Mouse (Mus musculus) gastrocnemius, postnatal 36 days (tissue): ENCODE measurements at regions not wholly inside any gene's neighbourhood (a gene's known extent, or its start where the extent isn't known, plus 50 kb on each side); places are given as distances from the start of the nearest gene placed in this dataset.

ENCODE experiments used
- DNase-seq, 2 experiments: peaks; one replicate each; pipeline ENCODE4 v3.0.0; 2022
- intact Hi-C: fragments of 180-260 bp; cut with DNase I; formaldehyde crosslinking; loops from one replicate; pipeline ENCODE4 v1.15.1; 2025

DNA sequence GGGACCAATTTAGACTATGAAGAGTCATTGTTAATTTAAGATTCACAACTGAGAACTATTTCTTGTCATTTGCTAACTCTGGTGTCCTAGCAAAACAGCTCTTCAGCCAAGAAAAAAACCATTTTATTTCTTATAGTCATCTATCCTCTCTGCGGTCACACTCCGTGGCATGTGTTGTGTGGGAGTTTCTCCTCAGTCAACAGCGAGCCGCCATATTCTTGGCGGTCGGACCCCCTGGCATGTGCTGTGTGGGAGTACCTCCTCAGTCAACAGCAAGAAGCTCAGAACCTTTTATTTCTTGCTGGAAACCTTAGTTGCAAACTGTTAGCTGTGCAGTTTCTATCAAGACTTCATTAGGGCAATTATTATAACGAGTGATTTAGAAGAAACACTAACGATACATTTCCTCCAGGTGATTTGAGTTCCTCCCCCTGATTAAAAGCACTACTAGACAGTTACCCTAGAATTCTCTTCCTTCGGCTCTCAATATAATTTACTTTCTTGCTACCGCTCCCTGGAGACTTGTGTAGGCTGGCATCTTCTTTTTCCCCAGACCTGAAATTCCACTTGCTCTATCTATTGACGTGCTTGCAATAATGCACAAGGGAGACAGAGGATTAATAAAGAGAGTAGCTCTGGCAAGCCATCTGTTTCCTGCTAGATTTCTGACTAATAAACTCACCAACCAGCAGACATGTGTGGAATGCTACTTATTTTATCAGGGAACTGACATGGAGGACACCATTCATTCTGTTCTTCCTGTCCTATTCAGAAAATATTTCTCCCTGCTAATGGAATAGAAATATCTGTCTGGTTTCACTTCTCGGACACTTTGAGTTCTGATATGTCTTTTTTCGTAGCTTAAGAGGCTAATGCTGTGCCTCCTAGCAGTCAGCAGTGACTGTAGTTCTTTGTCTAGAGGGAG is 359.5 kb downstream of the Ice1 start:
- no peak for DNase-seq
- intact Hi-C loops: no loop called here

DNA sequence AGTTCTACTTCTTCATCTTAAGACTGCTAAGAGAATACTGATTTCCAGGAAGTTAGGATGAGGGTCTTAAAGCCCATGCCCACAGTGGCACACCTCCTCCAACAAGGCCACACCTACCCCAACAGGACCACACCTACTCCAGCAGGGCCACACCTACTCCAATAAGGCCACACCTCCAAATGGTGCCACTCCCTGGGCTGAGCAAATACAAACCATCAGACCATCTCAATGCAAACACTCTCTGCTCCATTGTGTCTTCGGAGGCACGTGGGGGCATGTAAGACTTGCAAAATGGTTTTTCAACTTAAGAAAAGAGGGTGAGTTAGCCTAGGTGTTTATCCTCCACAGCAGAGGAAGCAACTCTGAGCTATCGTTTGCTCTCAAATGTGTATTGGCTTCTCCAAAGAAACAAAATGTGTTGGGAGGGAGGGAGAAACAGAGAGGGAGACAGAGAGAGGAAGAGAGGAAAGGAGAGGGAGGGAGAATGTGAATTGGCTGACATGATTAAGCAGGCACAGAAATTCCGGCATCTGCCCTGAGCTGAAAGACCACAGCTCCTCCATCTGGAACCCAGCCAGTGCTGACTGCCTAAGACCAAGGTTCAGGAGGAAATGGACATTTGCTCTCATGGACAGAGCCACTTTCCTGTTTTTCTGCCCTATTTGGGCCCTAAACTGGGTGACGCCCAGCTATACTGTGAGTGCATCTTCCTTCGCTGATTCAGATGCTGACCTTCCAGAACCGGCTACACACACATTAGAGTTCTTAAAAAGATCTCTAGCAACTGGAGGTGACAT is 356.2 kb downstream of the Ice1 start:
- intact Hi-C loops: no loop called here
- no peak for DNase-seq

DNA sequence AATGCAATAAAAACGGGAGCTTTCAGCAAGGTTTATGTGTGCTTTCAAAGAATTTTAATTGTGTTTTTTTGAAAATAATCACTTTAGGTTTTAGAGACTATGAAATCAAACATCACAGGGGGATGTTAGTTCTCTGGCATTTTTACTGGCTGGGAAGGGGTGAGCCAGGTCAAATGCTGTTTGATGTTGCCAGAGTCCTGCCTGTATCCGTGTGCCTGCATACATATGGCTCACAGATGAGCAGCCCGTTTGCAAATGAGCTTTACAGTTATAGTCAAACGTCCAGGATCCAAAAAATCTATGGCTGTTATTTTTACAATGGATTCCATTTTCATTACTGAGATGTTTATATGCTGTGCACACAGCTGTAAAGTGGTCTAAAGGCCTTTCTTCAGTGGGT is 354.7 kb downstream of the Ice1 start:
- no peak for DNase-seq
- intact Hi-C loops: no loop called here

DNA sequence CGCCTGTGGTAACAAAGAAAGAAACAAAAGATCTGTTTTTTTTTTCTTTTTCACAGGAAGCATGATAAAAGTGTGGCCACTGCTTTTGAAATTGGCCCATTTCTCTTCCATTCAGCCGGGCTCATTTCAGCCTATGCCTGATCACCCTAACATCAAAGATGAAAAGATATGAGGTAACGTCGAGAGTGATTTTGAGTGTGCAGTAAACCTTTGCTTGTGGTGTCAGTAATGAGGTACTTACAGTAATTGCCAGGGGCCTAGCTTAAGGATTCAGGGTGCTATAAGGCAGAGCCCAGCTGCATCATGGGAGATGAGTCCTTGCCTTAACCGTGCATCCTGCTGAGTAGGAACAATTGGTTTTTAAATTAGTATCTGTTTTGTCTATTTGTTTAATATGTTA is 354.2 kb downstream of the Ice1 start:
- intact Hi-C loops: no loop called here
- DNase-seq: no peak

DNA sequence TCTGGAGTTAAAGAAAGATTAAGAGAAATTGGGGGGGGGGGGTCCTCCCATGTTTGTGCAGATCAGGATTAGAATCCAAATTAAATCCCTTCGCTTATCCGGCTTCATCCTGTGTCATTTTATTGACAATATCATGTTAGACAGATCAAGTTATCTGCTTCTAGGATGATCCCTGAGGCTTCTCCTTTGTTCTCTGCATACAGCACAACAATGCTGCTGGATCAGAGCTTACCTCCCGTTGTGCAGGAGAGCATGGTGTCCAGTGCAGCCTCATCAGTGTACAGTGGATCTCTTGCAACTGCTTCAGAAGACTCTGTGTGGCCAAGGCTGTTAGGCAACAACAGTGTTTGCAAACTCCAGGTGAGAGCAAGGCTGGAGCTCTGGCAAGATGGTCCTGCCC is 344.7 kb downstream of the Ice1 start:
- intact Hi-C loops: no loop called here
- DNase-seq: no peak

DNA sequence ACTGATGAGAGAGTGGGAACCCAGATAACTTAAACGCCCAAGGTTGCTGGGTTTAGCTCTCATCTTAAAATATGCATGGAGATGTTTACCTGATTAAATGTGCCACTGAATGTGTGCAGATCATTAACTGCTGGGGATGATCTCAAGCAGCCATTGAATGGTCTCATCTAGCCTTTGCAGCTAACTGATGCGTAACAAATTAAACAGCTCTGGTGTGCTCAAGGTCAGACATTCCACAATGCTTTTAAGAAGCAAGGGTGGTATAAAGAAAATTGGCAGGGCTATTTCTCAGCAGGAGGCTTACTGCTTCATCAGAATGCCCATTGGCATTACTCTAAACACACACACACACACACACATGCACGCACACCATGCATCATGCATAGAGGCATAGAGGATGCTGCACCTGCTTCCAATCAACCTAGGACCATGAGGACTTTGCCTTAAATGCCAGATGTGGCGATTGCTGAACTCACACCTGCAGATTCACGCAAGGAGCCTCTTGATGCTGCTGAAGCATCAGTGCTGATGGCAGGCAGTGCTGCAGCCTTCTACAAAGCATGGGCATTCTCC is 333.4 kb downstream of the Ice1 start:
- intact Hi-C loops: no loop called here
- DNase-seq: no peak

DNA sequence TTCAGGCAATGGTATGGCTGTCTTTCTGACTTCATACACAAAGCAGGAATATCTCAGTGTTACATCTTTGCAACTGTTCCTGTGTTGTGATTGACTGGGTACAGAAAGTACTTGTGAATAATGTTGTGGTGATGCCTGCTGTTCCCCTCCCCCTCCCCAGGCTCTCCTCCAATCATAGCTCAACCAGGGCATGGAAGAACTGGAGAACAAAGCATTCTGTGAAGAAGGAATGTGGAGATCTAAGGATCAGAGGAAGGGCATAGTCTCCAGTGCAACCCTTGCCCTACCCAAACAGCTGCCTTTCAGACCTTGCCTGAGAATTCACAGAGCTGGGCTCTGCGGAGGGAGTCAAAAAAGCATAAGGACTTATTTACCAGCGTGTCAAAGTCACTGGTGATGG is 326.9 kb downstream of the Ice1 start:
- intact Hi-C loops: no loop called here

DNA sequence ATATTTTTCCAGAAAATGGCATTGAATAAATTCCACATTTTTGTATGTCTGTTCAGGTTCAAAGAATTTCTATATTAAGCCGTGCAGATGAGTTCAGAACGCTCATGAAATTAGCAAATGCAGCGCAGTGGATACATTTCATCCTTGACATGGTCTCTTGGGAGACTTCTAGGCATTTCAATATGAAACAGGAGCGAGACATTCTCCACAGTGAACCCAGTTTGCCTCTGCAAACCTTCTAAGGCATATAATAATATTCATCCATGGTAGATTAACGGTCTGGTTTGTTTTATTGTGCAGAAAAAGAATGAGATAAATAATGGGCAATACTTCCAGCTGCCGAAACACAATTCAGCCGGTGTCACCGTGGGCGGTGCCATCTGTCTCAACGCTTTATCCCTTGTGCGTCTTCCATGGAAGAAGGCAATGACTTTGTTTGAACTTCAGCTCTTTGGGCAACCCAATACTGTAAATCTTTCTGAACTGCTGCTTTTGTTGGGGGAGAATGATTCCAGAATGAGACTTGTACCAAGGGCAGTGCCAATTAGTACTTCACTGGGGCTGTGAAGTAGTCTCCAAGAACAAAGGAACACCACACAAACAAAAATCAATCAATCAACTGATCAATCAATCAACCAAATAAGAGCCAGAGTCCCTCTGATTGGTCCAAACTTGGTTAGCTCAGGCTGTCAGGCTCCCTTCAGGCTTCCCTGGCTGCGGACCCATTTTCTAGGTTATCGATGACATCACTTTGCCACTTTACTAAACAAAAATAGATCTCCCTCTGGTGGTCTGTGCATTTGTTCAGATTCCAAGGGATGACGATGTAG is 326.0 kb downstream of the Ice1 start:
- DNase-seq: no peak
- intact Hi-C loops: no loop called here

More for the DNA sequence above, 326.9 kb downstream of the Ice1 start:
- DNase-seq: no peak

DNA sequence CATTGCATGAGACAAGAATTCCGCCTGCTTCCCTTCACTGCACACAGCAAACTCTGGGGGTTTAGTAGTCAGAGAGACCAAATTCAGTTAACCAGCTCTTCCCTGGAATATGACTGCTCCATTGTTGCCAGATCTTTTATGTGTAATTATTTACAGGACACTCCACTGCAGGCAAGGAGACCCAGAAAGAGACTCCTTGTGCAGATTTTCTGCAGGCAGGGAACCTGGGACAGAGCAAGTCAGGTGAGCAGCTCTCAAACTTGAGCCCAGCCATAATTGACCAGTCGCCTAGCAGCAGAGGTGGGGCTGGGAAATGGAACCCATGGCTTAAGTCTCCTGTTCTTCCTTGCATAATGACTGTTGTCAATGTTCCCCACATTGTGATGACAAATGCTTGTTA is 324.2 kb downstream of the Ice1 start:
- DNase-seq: no peak
- intact Hi-C loops: no loop called here

DNA sequence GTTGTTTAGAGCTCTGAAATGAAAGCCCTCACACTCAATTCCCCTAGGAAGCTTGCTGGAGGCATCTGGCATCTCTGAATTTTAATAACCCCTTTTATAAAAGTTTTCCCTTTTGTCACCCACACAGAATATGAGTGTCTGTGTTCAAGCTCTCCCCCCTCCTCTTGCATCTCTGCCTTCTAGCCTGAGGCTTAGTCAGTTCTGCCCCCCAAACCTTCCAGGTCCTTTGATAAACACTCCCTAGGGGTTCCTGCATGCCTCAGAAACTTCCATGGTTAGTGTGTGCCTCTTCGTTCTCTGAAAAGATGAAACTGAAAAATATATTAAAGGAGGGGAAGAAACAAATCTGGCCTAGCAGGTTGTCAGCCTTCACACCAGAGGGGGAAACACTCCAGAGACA is 313.9 kb downstream of the Ice1 start:
- no peak for DNase-seq
- intact Hi-C loops: no loop called here

DNA sequence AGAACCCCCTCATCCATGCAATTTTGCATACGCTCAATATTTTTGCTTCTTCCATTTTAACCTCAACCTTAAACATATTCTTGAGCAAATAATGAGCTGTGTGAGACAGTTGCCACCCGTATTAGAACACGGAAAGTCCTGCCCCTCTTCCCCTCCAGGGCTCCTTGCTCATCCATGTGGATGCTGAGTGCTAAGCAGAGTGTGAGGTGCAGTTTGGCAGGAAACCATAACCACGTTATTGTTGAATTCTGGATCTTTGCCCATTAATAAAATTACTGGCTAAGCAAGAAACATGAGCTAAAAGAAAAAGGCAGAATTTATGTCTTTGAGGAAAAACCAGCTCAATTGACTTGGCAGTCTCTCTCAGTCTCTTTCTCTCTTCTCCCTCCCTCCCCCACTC is 301.4 kb downstream of the Ice1 start:
- intact Hi-C loops: no loop called here
- DNase-seq: no peak

DNA sequence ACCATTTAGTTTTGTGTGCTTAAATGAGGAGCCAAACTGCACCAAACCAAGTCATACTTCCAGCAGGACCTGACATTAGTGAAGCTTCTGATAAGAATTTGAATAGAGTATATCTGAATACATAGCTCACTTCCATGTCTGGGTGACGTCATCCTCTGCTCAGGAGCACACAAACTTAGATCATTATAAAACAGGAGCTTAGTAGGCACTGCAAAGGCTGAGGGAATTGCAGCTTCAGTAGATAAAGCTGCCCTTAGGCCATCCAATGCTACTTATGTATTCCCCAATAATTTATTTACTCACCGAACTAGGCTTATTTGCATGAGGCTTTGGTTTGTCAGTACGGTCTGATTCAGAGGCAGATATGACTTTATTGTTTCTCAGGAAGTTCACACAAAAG is 297.0 kb downstream of the Ice1 start:
- intact Hi-C loops: no loop called here
- DNase-seq: no peak

DNA sequence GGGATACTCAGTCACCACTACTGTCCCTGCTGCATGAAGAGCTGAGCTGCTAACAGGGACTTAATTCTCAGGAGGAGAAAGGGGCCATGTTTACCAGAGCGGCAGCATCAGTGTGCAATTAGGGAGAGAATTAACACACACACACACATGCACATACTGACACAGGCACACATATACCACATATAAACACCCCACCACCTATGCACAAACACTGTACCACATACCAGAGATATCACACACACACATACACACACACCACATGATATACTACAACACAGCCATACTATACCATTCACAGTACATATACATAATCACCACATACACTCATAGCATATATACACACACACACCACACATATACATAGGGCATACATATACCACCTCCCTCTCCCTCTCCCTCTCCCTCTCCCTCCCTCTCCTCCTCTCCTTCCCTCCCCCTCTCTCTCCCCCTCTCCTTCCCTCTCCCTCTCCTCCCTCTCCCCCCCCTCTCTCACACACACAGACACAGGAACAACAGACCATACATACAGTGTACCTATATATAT is 294.2 kb downstream of the Ice1 start:
- no peak for DNase-seq
- intact Hi-C loops: no loop called here

DNA sequence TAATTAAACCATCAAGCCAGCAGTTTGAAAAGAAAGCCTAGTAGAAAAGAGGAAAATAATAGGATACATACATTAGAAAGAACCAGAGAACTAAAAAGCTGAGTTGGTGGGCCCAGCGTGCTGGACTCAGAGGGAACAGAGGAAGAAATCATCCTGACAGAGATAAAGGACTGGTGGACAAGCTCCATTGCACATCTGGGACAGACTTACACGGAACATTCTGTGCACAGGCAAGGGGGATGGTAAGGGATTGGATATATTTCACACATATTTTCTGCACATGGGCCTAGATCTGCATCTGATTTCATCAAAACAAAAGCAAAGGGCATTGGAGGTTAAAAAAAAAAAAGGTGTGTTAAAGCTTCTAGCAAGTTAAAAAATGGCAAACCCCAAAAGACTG is 293.5 kb downstream of the Ice1 start:
- intact Hi-C loops: no loop called here
- DNase-seq: no peak

DNA sequence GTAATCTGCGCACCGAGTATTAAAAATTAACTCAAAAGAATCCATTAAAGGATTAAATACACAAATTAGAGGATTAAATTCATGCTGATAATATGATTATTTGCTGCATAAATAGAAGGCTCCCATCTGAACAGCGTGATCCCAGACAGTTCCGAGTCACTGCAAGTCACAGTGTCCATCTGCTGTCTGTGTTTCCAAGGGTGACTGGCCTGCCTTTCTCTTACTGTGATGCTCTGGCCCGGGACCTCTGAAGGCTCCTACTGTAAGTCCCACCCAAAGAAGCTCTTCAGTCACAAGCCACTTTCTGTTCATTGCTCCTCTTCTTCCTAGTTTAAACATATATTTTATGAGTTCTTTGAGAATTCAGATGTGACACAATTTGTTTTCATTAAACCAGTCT is 293.1 kb downstream of the Ice1 start:
- intact Hi-C loops: no loop called here
- DNase-seq: no peak

DNA sequence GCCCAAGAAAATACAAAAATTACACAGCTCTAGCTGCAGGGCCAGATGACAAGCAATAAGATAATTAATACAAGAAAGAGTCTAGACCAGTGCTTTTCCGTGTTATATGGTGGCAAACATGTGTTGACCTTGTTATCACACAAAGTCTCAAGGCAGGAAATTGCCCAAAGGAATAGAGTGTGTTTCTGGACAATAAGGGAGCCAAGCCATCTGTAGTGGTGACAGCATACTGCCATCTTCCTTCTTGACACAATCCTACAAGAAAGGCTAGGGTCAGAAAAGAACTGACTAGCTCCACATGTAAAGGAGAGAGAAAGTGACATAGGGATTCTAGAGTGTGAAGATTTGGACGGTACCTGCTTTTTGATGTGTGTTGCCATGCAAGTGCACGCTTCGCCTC is 289.0 kb downstream of the Ice1 start:
- intact Hi-C loops: no loop called here
- DNase-seq: no peak

DNA sequence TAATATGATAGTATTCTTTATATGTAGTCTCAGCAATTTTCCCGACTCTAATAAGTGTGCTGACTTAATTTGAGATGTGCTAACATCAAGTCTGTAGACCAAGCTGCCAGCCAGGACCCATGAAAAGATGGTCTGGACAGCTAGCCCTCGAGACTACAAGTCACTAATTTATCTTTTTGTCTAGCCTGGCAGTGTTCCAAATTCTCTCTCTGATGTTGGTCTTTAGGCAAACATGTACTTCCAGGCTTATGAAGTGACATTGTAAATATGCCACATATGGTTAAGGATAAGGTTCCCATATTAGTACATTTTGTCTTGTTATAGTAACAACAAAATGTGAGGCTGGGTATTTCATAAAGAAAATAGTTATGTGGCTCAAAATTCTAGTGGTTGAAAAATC is 288.5 kb downstream of the Ice1 start:
- no peak for DNase-seq
- intact Hi-C loops: no loop called here

DNA sequence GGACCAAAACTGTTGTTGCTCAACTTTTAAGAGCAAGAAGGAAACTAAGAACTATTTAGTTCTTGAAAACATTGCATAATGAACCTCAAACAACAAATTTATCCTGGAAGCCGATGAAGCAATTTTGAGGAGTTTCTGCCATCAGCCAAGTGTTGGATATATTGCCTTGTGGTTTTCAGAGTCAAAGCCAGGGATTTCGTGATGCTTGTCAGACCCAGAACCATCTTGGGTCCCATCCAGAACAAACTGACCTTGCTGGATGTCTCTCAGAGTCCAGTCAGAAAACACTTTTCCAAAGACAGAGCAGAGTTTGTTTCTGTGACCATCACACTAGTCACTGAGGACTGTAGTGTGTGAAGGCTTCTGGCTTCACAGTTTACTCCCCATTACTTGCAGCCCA is 267.8 kb downstream of the Ice1 start:
- DNase-seq: no peak
- intact Hi-C loops: no loop called here

DNA sequence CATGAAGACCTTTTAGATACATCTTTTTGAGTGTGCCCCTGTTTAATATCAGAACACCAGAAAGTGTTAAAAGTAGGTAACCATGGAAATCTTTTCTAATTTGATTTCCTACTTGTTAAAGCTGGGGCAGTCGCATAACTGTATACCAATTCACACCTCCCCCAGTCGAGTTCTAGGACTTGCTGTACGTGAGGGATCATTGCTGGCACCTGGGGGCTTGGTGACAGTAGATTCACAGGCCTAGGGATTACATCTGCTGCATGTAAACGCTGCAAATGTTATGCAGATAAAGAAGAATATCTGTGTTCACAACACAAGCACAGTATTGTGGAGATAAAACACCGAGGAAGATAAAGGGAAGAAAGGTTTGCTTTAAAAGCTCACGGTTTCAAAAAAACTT is 256.7 kb downstream of the Ice1 start:
- intact Hi-C loops: no loop called here
- no peak for DNase-seq

DNA sequence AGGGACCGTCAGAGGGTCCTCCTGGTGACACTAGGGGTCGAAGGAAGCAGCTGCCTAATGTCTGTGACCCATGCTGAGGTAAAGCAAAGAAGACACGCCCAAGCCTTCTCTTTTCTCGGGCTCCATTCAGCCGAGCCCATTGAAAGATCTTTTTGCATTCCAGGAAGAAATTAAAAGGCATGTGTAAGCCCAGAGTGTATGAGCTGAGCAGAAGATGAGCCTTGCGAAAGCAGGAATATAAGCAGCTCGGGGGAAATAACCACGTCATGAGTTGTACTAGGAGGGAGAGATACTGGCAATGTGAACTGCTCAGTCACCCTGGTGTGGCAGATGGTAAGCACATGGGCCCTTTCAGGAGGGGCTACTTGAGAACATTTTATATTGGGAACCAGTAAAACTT is 252.1 kb downstream of the Ice1 start:
- no peak for DNase-seq
- intact Hi-C loops: no loop called here

DNA sequence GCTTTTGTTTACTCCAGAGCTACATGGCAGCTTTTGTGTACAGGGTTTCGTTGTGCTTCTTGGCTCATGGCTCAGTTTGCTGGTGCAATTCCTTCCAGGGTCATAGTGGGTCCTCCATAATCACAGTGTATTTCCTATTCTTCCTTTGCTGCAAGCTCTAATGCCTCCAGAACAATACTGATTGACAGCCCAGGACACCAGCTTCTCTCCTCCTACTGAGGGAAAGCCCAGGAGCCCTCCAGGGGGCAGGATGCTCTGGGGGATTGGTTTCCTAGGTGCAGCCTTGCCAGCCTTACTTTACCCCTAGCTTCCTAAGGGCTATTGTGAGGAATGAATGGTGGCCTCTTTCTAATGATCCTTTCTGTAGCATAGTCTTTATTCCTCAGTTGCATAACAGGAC is 224.6 kb downstream of the Ice1 start:
- DNase-seq: no peak
- intact Hi-C loops: no loop called here
